Mouse (Mus musculus) spleen, adult 2 months (tissue): ENCODE results near the gene Cd247.

Experiments used
- CTCF ChIP-seq: fragments of 200-500 bp; IDR thresholded peaks from 2 replicates; pipeline ENCODE4 v1.5.1; 2011; ENCODE audit warnings: mild to moderate bottlenecking, inconsistent platforms; ENCODE audit not compliant: insufficient read depth, insufficient read length, insufficient replicate concordance; ENCODE audit errors: extremely low read depth
- POLR2A ChIP-seq: fragments of 200-500 bp; IDR thresholded peaks from 2 replicates; pipeline ENCODE4 v1.6.1; 2011; ENCODE audit warnings: low read depth, low read length, inconsistent platforms

- TF ChIP-seq CTCF (no peak), POLR2A (no peak)
These were observed 28.8 kb downstream of the Cd247 start for GRCm38 (mm10) chr1:165817264-165817663.
